Mouse (Mus musculus) right cerebral cortex, adult 18-20 months (tissue): ENCODE measurements around the gene 1700001C19Rik.

ENCODE experiments used
- DNase-seq: peaks from one replicate; pipeline ENCODE4 v3.0.0; 2022; ENCODE audit warnings: mixed read lengths

Gene 1700001C19Rik

DNA sequence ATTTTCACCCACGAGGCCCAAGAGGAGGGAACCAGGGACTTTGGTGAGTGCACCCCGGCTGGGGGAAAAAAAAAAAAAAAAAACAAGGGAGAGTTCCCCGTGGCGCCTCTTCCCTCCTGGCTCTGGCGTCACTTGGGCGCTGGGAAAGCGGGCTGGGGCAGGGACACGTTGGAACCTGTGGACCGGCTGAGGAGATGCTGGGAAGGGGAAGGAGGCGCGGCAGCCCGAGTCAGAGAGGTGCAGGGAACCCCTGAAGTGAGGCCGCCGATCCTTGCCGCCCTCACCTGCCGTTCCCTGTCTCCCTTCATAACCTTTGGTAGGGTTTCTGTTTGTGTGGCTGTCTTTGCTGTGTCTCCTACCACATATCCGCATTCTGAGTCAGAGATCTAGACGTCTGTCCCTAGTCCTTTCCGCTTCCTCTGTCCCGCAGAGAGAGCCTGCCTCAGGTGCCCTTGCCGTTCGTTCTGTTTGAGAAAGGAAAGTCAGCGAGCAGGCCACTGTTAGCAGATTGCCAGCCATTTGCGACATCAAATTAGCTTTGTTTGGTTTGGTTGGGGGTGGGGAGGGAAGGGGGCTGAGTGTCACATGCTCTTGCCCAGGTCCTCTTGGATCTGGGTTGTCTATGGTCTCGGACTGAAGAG lies at the start of gene 1700001C19Rik:
Gene 1700001C19Rik, minus strand, starts transcription at position 470 of the 641 bp plus-strand sequence.
- DNase-seq = no peak

GRCm38 (mm10) chr17:47485791-47486190 lies 48.6 kb upstream of the 1700001C19Rik start:
- DNase-seq = no peak

- no peak for DNase-seq
These were observed 47.8 kb upstream of the 1700001C19Rik start for GRCm38 (mm10) chr17:47484993-47485392.

DNA sequence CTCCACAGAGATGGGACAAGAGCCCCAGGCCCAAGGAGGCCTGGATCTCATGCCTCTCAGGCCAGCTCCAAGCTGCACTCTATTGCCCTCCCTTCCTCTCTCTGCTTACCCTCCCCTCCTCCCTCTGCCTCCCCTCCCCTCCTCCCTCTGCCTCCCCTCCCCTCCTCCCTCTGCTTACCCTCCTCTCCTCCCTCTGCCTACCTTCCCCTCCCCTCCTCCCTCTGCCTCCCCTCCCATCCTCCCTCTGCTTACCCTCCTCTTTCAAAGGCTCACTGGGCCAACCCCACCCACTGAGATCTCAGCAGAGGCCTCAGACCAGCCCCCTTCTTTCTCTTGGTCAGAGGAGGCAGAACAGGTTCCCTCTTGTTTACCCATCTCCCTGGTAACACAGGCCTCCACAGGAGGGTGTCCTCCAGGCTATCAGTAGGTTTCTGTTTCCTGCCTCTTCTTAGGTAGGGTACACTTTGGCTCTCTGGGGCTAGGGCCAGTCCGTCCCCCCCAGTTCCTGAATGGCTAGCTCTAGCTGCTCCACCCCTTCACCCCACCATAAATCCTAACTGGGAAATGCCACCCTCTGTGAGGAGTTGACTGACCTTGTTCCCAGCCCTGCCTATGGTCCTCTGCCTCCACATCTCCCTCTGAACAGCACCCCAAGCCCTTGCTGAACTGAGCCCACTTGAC lies 47.2 kb upstream of the 1700001C19Rik start:
- DNase-seq = no peak

DNA sequence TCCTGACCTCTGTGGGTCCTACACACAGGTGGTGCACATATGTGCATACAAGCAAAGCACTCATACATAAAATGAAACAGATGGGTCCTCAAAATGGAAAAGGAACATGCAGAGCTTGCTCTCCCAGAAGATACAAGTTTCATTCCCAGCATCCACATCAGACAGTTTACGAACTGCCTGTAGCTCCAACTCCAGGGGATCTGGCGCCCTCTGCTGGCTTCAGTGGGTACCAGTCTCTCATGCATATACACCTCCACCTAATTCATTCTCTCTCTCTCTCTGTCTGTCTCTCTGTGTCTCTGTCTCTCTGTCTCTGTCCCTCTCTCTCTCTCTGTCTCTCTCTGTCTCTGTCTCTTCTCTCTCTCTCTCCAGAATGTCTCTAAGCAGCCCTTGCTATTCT lies 45.2 kb upstream of the 1700001C19Rik start:
- DNase-seq = peak; percentile 18

DNA sequence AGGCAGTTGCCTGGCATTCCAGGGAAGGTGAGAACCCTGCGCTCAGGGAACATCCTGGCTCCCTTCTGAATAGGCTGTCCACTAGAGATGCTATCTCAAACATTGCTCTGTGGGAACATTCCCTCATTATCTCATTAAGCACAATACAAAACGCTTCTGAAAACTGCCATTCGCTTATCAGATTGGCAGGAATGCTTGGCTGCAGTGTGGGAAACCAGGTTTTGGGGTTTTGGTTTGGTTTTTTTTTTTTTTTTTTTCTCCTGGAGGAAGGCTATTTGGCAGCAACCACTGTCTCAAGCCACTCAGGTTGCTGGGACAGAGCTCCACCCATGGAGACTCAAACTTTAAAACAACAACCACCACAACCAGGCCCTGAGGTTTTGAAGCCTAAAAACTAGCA lies 42.7 kb upstream of the 1700001C19Rik start:
- DNase-seq = no peak

DNA sequence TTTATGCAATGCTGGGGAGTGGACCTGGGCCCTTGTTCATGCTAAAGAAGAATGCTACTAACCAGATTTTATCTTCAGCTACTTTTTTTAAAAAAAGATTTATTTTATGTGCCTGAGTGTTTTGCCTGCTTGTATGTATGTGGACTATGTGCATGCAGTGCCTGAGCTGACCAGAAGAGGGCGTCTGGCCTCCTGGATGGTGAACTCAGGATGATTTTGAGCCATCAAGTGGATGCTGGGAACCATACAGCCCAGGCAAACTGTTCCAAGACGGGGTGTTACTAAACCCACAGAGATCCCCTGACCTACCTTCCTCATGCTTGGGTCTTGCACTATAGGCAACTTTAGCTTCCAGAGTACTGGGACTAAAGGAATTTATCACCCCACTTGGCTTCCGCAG lies 38.5 kb upstream of the 1700001C19Rik start:
- DNase-seq = no peak

DNA sequence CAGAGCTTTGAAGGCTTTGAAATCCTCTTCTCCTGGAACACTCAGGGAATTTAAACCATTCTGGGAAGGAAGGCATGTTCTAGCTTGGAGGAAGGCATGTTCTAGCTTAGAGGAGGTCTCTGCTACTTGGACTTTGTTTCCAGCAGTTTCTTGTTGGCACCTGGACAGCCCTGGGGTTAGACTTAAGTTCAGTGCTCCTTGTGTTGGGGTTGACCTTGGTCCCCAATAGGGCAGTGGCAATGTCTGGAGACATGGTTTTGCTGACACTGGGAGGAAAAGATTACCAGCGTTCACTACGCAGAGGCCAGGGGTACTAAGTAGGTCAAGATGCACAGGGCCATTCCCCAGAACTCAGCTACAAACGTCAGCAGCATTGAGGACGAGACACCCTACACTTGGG lies 38.0 kb upstream of the 1700001C19Rik start:
- no peak for DNase-seq

DNA sequence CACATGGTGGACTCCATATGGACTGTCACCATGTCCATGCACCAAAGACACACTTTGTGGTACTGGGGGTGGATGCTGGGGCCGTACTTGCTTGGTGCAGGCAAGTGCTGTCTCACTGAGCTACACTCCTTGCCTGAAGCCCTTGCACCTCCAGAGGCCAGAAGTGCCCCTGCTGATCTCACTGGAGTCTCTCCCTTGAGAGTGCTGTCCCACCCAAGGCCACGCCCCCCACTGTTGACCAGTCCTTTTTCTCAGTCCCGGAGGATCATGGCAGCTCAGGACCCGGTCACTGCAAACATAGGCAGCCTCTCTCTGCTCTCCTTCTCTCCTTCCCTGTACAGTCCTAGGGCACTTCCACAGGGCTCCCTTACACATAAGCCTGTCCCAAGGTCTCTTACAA lies 37.1 kb upstream of the 1700001C19Rik start:
- no peak for DNase-seq

- no peak for DNase-seq
These were observed 36.3 kb upstream of the 1700001C19Rik start for GRCm38 (mm10) chr17:47473434-47473974.

- DNase-seq = peak; percentile 20
These were observed 35.5 kb upstream of the 1700001C19Rik start for GRCm38 (mm10) chr17:47472435-47473350.

DNA sequence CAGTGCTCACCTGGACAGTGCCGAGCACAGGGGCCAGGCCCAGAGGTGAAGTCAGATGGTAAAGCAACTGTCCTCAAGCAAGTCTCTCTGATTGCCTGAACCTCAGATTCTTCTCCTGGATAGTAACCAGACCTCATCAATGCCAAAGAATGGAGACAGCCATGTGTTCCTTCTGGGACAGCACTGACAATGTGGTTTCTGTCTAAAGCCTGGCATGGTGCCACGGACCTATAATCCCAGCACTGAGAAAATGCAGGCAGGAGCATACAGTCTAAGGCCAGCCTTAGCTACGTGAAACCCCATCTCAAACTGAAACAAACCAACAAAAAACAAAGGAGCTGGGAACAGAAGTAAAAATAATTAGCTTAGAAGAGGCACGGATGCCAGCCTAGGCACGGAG lies 33.5 kb upstream of the 1700001C19Rik start:
- no peak for DNase-seq

GRCm38 (mm10) chr17:47470121-47470520 lies 32.9 kb upstream of the 1700001C19Rik start:
- no peak for DNase-seq

- DNase-seq = no peak
These were observed 32.5 kb upstream of the 1700001C19Rik start for GRCm38 (mm10) chr17:47469642-47470041.

DNA sequence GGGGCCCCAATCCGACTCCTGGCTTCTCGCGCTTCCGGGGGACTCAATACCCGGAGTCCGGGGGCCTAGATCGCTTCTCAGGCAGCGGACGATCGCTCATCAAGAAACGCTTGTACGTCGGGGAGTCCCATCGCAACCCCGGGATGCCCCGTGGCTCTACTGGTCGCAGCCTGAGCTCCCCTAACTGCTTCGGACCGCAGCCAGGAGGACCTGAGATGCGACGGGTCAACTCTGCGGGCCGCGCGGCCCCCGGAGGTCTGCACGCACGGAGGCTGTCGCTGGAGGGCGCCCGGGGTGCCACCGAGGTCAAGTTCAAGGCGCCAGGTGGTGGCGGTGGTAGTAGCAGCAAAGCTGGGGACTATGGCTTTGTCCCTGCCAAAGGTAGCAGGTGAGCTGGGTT lies 31.3 kb upstream of the 1700001C19Rik start:
- DNase-seq = no peak

DNA sequence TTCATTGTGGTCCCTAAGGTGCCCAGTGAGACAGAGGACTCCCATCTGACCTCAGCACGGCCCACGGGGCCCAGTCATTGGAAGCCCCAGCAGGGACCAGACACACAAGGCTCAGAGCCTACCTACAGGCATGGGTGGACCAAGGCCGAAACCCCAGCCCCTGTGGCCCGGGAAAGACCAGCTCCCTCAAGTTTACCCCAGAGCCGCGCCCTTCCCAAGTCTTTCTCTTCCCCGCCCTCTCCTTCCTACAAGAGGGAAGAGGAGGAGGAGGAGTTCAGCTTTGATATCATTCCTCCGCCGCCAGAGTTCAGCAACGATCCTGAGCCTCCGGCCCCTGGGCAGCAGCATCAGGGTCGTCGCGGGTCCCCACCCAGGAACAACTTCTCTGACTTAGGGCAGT lies 30.9 kb upstream of the 1700001C19Rik start:
- DNase-seq = no peak

DNA sequence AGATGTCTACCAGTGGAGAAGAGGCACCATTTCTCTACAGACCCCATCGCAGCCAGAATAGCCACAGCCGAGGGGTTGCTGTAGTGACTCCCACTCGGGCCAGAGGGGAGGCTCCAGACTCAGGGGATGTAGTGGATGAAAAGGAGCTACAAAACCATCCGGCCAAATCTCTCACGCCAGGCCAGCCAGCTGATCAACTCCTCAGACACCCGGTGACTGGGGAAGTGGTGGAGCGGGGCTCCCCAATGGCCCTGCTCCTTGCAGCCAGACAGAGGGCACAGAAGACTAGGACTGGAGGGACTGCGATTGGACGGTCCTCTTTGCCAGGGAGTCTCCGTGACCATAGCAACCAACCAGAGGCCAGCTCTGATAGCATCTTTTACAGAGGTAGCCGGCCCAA lies 30.5 kb upstream of the 1700001C19Rik start:
- no peak for DNase-seq

DNA sequence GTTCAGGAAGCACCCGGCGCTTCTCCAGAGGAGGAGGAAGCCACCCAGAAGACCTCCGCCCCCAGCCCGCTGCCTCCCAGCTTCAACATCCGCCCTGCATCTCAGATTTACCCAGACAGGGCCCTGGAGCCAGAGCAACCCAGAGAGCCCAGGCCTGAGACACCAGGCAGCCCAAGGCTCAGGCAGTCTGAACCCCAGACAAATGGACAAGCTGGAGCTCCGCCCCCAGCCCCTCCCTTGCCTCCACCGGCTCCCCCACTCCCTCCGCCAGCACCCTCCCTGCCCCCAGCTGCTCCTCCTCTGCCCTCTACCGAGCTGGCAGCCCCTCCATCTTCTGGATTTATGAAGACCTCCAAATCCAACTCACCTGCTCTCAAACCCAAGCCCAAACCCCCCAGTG lies 29.1 kb upstream of the 1700001C19Rik start:
- DNase-seq = no peak

- no peak for DNase-seq
These were observed 27.8 kb upstream of the 1700001C19Rik start for GRCm38 (mm10) chr17:47465016-47465415.

GRCm38 (mm10) chr17:47464248-47464965 lies 27.2 kb upstream of the 1700001C19Rik start:
- no peak for DNase-seq

GRCm38 (mm10) chr17:47462728-47463388 lies 25.7 kb upstream of the 1700001C19Rik start:
- no peak for DNase-seq

- no peak for DNase-seq
These were observed 25.0 kb upstream of the 1700001C19Rik start for GRCm38 (mm10) chr17:47462209-47462608.
